Comparison of ENCODE assay signal across 8 mouse cellular contexts in genomic region chr4:123749484-123750130, GRCm38 (mm10). TPM values are rescaled to one million over a fixed set of nuclear protein-coding genes. Genes with fewer than 3 reads are reported as not detected.
DNase-seq lines count a peak whose midpoint lies in the region; ATAC-seq and TF ChIP-seq lines count a peak whose summit lies in the region.

No protein-coding gene starts in this region.

- H3K4me1 ChIP-seq in E14TG2a.4 (replicated peaks; ENCODE audit: low read depth, low read length) = peaks cover 51% of the 10 kb centered on the region
- peaks cover 30% of the 10 kb centered on the region for H3K4me1 ChIP-seq in heart, embryonic 13.5 days
- peaks cover 4% of the 10 kb centered on the region for H3K4me1 ChIP-seq in testis, adult 2 months (ENCODE audit: control insufficient read depth, insufficient read depth, low read length)

- peak; percentile 62 for DNase-seq in gastrocnemius, postnatal 10 days
- no peak for DNase-seq in gastrocnemius, postnatal 4 days (ENCODE audit: low spot score in 2 of 2)
- DNase-seq in kidney, postnatal 10 days = peak; percentile 65

- peaks cover 9% of the 10 kb centered on the region; the same call in 1 of the 2 replicates for H3K36me3 ChIP-seq in E14TG2a.4 (ENCODE audit: insufficient read depth, low read length)
- peaks cover 5% of the 10 kb centered on the region; the same call in 1 of the 2 replicates for H3K36me3 ChIP-seq in heart, embryonic 13.5 days
- H3K36me3 ChIP-seq in testis, adult 2 months (ENCODE audit: control insufficient read depth, insufficient read depth, low read length) = no peaks in the 10 kb centered on the region

- H3K4me2 ChIP-seq in heart, embryonic 13.5 days = peak overlapping the region; percentile 93

- WGBS in heart, embryonic 13.5 days = under 1% methylated on average over 51 of the region's 55 CpGs

- no peaks in the 10 kb centered on the region for H3K9me3 ChIP-seq in E14TG2a.4 (ENCODE audit: low read length)
- H3K9me3 ChIP-seq in heart, embryonic 13.5 days = no peaks in the 10 kb centered on the region

- no peak for TF ChIP-seq CTCF in E14TG2a.4 (conservative IDR thresholded peaks at IDR 0.05; ENCODE audit: low read length)
- TF ChIP-seq CTCF in testis, adult 2 months (IDR thresholded peaks at IDR 0.05; ENCODE audit: control insufficient read depth, insufficient read depth, insufficient replicate concordance, low read depth, low read length) = no peak

- peaks cover 4% of the 10 kb centered on the region; the same call in 1 of the 2 replicates for H3K27me3 ChIP-seq in E14TG2a.4 (ENCODE audit: insufficient read depth, low read length)
- H3K27me3 ChIP-seq in heart, embryonic 13.5 days (replicated peaks) = no peaks in the 10 kb centered on the region
- H3K27me3 ChIP-seq in testis, adult 2 months (ENCODE audit: control insufficient read depth, insufficient read depth, low read length) = no peaks in the 10 kb centered on the region

- H3K4me3 ChIP-seq in E14TG2a.4 (replicated peaks; ENCODE audit: low read length) = peak overlapping the region; percentile 98
- H3K4me3 ChIP-seq in heart, embryonic 13.5 days = peak overlapping the region; percentile 99
- peak overlapping the region; percentile 97 for H3K4me3 ChIP-seq in testis, adult 2 months (ENCODE audit: control insufficient read depth, low read depth, low read length)

- peak overlapping the region; percentile 95 for H3K9ac ChIP-seq in heart, embryonic 13.5 days

- peak overlapping the region; percentile 95 for H3K27ac ChIP-seq in heart, embryonic 13.5 days (replicated peaks)
- peak overlapping the region; percentile 85 for H3K27ac ChIP-seq in testis, adult 2 months (ENCODE audit: control insufficient read depth, insufficient read depth, low read depth, low read length)

- TF ChIP-seq POLR2A in testis, adult 2 months (IDR thresholded peaks at IDR 0.05; ENCODE audit: control insufficient read depth, low read depth, low read length) = no peak

- peak; percentile 9 for ATAC-seq in common myeloid progenitor, adult 5-6 weeks (replicated peaks; ENCODE audit: low read depth, poor library complexity, severe bottlenecking)
- no peak for ATAC-seq in heart, embryonic 13.5 days (ENCODE audit: extremely low read depth, insufficient number of reproducible peaks, low FRiP score, low TSS enrichment)
- ATAC-seq in megakaryocyte progenitor cell, adult 5-6 weeks (replicated peaks; ENCODE audit: poor library complexity) = peak; percentile 17

RNA-seq across cellular contexts. Expression of gene Akirin1, which starts 0.5 kb away (rescaled TPM):
- 10 to 100 TPM; 20.9 to 23.0 TPM for total RNA-seq in gastrocnemius, postnatal 10 days (2021)
- 10 to 100 TPM; 24.5 to 27.4 TPM for total RNA-seq in gastrocnemius, postnatal 4 days (2021)
- total RNA-seq in common myeloid progenitor, adult 5-6 weeks (2017) = 20.8 and 24.1 TPM in 2 replicates
- 43.3 and 50.7 TPM in 2 replicates for polyA plus RNA-seq in heart, embryonic 13.5 days (2015; fragmentation: Nextera tagmentation; extraction: Ambion mirVana)
- total RNA-seq in megakaryocyte progenitor cell, adult 5-6 weeks (2015) = 49.4 and 54.2 TPM in 2 replicates
- total RNA-seq in megakaryocyte progenitor cell, adult 5-6 weeks (2017) = 18.5 and 25.5 TPM in 2 replicates
- 41.6 and 42.9 TPM in 2 replicates for polyA plus RNA-seq in testis, adult 2 months (2012; rRNA removed)

RNA-seq across cellular contexts. Expression of gene Ndufs5, which starts 31.6 kb away (rescaled TPM):
- total RNA-seq in gastrocnemius, postnatal 10 days (2021) = 100 to 1,000 TPM; 227 to 266 TPM
- 100 to 1,000 TPM; 200 to 214 TPM for total RNA-seq in gastrocnemius, postnatal 4 days (2021)
- total RNA-seq in common myeloid progenitor, adult 5-6 weeks (2017) = 103 and 129 TPM in 2 replicates
- 423 and 513 TPM in 2 replicates for polyA plus RNA-seq in heart, embryonic 13.5 days (2015; fragmentation: Nextera tagmentation; extraction: Ambion mirVana)
- total RNA-seq in megakaryocyte progenitor cell, adult 5-6 weeks (2015) = 150 and 160 TPM in 2 replicates
- 142 and 157 TPM in 2 replicates for total RNA-seq in megakaryocyte progenitor cell, adult 5-6 weeks (2017)
- polyA plus RNA-seq in testis, adult 2 months (2012; rRNA removed) = 84.6 and 117 TPM in 2 replicates

RNA-seq across cellular contexts. Expression of gene Rhbdl2, which starts 38.1 kb away (rescaled TPM):
- 1 to 10 TPM in 1 of 2 experiments, not detected in 1; 1.5 TPM for total RNA-seq in gastrocnemius, postnatal 10 days (2021)
- under 1 TPM in 1 of 2 experiments, not detected in 1; 0.29 TPM for total RNA-seq in gastrocnemius, postnatal 4 days (2021)
- not detected in 2 replicates for total RNA-seq in common myeloid progenitor, adult 5-6 weeks (2017)
- 2.2 and 2.3 TPM in 2 replicates for polyA plus RNA-seq in heart, embryonic 13.5 days (2015; fragmentation: Nextera tagmentation; extraction: Ambion mirVana)
- total RNA-seq in megakaryocyte progenitor cell, adult 5-6 weeks (2015) = not detected in 2 replicates
- not detected in 2 replicates for total RNA-seq in megakaryocyte progenitor cell, adult 5-6 weeks (2017)
- 2.8 and 3.4 TPM in 2 replicates for polyA plus RNA-seq in testis, adult 2 months (2012; rRNA removed)

Comparison
In these comparisons a context has a peak if more than half of its experiments do, and no peak if none do; other contexts are left out.
1. DNase-seq: peak in gastrocnemius, postnatal 10 days (single experiment) and kidney, postnatal 10 days (single experiment); none in gastrocnemius, postnatal 4 days (0 of 2).
2. Peak in every context shown above with its lines, with median percentiles within 50 percentile points of each other: H3K4me3 ChIP-seq.